Mouse (Mus musculus): ENCODE data around the gene Tbc1d1. TPM values are rescaled to one million over a fixed set of nuclear protein-coding genes. Genes with fewer than 3 reads are reported as not detected.
A peak's percentile ranks its signal among the peaks of the same experiment; 100 is the strongest.

Tbc1d1 gene
- polyA plus RNA-seq, 1 experiment from 2014 or later: 31.7 TPM

- Histone ChIP-seq H3K9me3 (replicated peaks; ENCODE audit: control insufficient read depth, low read length) (no peaks in the 10 kb centered on the region), H3K36me3 (ENCODE audit: control insufficient read depth, insufficient read depth, low read length) (no peaks in the 10 kb centered on the region), H3K4me1 (ENCODE audit: control insufficient read depth, insufficient read depth, low read length) (no peaks in the 10 kb centered on the region), H3K27ac (ENCODE audit: low read length) (no peak overlapping the region), H3K27me3 (ENCODE audit: control insufficient read depth, insufficient read depth, low read length) (no peaks in the 10 kb centered on the region), H3K4me2 (ENCODE audit: low read depth, low read length) (no peak overlapping the region), H3K9ac (ENCODE audit: low read length) (no peak overlapping the region), H3K4me3 (replicated peaks; ENCODE audit: low read length) (no peak overlapping the region)
- WGBS: 90% methylated on average over 6 of the region's 6 CpGs
- no peak for ATAC-seq (ENCODE audit: insufficient read depth, low FRiP score)
Measured at GRCm38 (mm10) chr5:64207800-64208199, 51.7 kb downstream of the Tbc1d1 start.

- no peak for ATAC-seq (ENCODE audit: insufficient read depth, low FRiP score)
- no peak overlapping the region for H3K27ac ChIP-seq (ENCODE audit: low read length)
- H3K9me3 ChIP-seq (replicated peaks; ENCODE audit: control insufficient read depth, low read length): no peaks in the 10 kb centered on the region
- H3K4me2 ChIP-seq (ENCODE audit: low read depth, low read length): no peak overlapping the region
- WGBS: 61% methylated on average over 4 of the region's 4 CpGs
- H3K4me1 ChIP-seq (ENCODE audit: control insufficient read depth, insufficient read depth, low read length): no peaks in the 10 kb centered on the region
- H3K27me3 ChIP-seq (ENCODE audit: control insufficient read depth, insufficient read depth, low read length): no peaks in the 10 kb centered on the region
- no peaks in the 10 kb centered on the region for H3K36me3 ChIP-seq (ENCODE audit: control insufficient read depth, insufficient read depth, low read length)
- H3K4me3 ChIP-seq (replicated peaks; ENCODE audit: low read length): no peak overlapping the region
- no peak overlapping the region for H3K9ac ChIP-seq (ENCODE audit: low read length)
Measured at GRCm38 (mm10) chr5:64210817-64211216, 54.7 kb downstream of the Tbc1d1 start.

GRCm38 (mm10) chr5:64211284-64211683 is 55.2 kb downstream of the Tbc1d1 start:
- Histone ChIP-seq H3K9me3 (replicated peaks; ENCODE audit: control insufficient read depth, low read length) (no peaks in the 10 kb centered on the region), H3K4me1 (ENCODE audit: control insufficient read depth, insufficient read depth, low read length) (no peaks in the 10 kb centered on the region), H3K9ac (ENCODE audit: low read length) (no peak overlapping the region), H3K36me3 (ENCODE audit: control insufficient read depth, insufficient read depth, low read length) (no peaks in the 10 kb centered on the region), H3K27me3 (ENCODE audit: control insufficient read depth, insufficient read depth, low read length) (no peaks in the 10 kb centered on the region), H3K27ac (ENCODE audit: low read length) (no peak overlapping the region), H3K4me2 (ENCODE audit: low read depth, low read length) (no peak overlapping the region), H3K4me3 (replicated peaks; ENCODE audit: low read length) (no peak overlapping the region)
- ATAC-seq (ENCODE audit: insufficient read depth, low FRiP score): no peak
- WGBS: 77% methylated on average over 7 of the region's 7 CpGs

GRCm38 (mm10) chr5:64212206-64212605 is 56.1 kb downstream of the Tbc1d1 start:
- no peak for ATAC-seq (ENCODE audit: insufficient read depth, low FRiP score)
- Histone ChIP-seq H3K9ac (ENCODE audit: low read length) (no peak overlapping the region), H3K27me3 (ENCODE audit: control insufficient read depth, insufficient read depth, low read length) (no peaks in the 10 kb centered on the region), H3K4me2 (ENCODE audit: low read depth, low read length) (no peak overlapping the region), H3K4me1 (ENCODE audit: control insufficient read depth, insufficient read depth, low read length) (peaks cover 4% of the 10 kb centered on the region; the same call in 1 of the 2 replicates), H3K36me3 (ENCODE audit: control insufficient read depth, insufficient read depth, low read length) (no peaks in the 10 kb centered on the region), H3K9me3 (replicated peaks; ENCODE audit: control insufficient read depth, low read length) (no peaks in the 10 kb centered on the region), H3K4me3 (replicated peaks; ENCODE audit: low read length) (no peak overlapping the region), H3K27ac (ENCODE audit: low read length) (no peak overlapping the region)
- WGBS: 45% methylated on average over 5 of the region's 5 CpGs

- no peak overlapping the region for H3K27ac ChIP-seq (ENCODE audit: low read length)
- H3K36me3 ChIP-seq (ENCODE audit: control insufficient read depth, insufficient read depth, low read length): no peaks in the 10 kb centered on the region
- peaks cover 7% of the 10 kb centered on the region for H3K4me1 ChIP-seq (ENCODE audit: control insufficient read depth, insufficient read depth, low read length)
- no peak overlapping the region for H3K4me3 ChIP-seq (replicated peaks; ENCODE audit: low read length)
- H3K4me2 ChIP-seq (ENCODE audit: low read depth, low read length): no peak overlapping the region
- 68% methylated on average over 3 of the region's 3 CpGs for WGBS
- no peak overlapping the region for H3K9ac ChIP-seq (ENCODE audit: low read length)
- no peaks in the 10 kb centered on the region for H3K27me3 ChIP-seq (ENCODE audit: control insufficient read depth, insufficient read depth, low read length)
- ATAC-seq (ENCODE audit: insufficient read depth, low FRiP score): no peak
- no peaks in the 10 kb centered on the region for H3K9me3 ChIP-seq (replicated peaks; ENCODE audit: control insufficient read depth, low read length)
Measured at GRCm38 (mm10) chr5:64212619-64213018, 56.5 kb downstream of the Tbc1d1 start.

- H3K4me1 ChIP-seq (ENCODE audit: control insufficient read depth, insufficient read depth, low read length): peaks cover 18% of the 10 kb centered on the region
- 89% methylated on average over 5 of the region's 5 CpGs for WGBS
- no peaks in the 10 kb centered on the region for H3K9me3 ChIP-seq (replicated peaks; ENCODE audit: control insufficient read depth, low read length)
- no peaks in the 10 kb centered on the region for H3K36me3 ChIP-seq (ENCODE audit: control insufficient read depth, insufficient read depth, low read length)
- H3K4me3 ChIP-seq (replicated peaks; ENCODE audit: low read length): no peak overlapping the region
- no peak for ATAC-seq (ENCODE audit: insufficient read depth, low FRiP score)
- no peak overlapping the region for H3K9ac ChIP-seq (ENCODE audit: low read length)
- H3K27me3 ChIP-seq (ENCODE audit: control insufficient read depth, insufficient read depth, low read length): no peaks in the 10 kb centered on the region
- H3K27ac ChIP-seq (ENCODE audit: low read length): no peak overlapping the region
- H3K4me2 ChIP-seq (ENCODE audit: low read depth, low read length): no peak overlapping the region
Measured at GRCm38 (mm10) chr5:64215806-64216205, 59.7 kb downstream of the Tbc1d1 start.

GRCm38 (mm10) chr5:64216326-64216725 is 60.2 kb downstream of the Tbc1d1 start:
- Histone ChIP-seq H3K27ac (ENCODE audit: low read length) (no peak overlapping the region), H3K4me3 (replicated peaks; ENCODE audit: low read length) (no peak overlapping the region), H3K4me2 (ENCODE audit: low read depth, low read length) (no peak overlapping the region), H3K36me3 (ENCODE audit: control insufficient read depth, insufficient read depth, low read length) (no peaks in the 10 kb centered on the region), H3K9ac (ENCODE audit: low read length) (no peak overlapping the region), H3K27me3 (ENCODE audit: control insufficient read depth, insufficient read depth, low read length) (no peaks in the 10 kb centered on the region), H3K9me3 (replicated peaks; ENCODE audit: control insufficient read depth, low read length) (no peaks in the 10 kb centered on the region), H3K4me1 (ENCODE audit: control insufficient read depth, insufficient read depth, low read length) (peaks cover 18% of the 10 kb centered on the region)
- no peak for ATAC-seq (ENCODE audit: insufficient read depth, low FRiP score)
- WGBS: 82% methylated on average over 4 of the region's 4 CpGs

GRCm38 (mm10) chr5:64217256-64217655 is 61.2 kb downstream of the Tbc1d1 start:
- H3K9ac ChIP-seq (ENCODE audit: low read length): no peak overlapping the region
- no peak for ATAC-seq (ENCODE audit: insufficient read depth, low FRiP score)
- H3K4me2 ChIP-seq (ENCODE audit: low read depth, low read length): no peak overlapping the region
- H3K4me3 ChIP-seq (replicated peaks; ENCODE audit: low read length): no peak overlapping the region
- H3K9me3 ChIP-seq (replicated peaks; ENCODE audit: control insufficient read depth, low read length): no peaks in the 10 kb centered on the region
- no peaks in the 10 kb centered on the region for H3K36me3 ChIP-seq (ENCODE audit: control insufficient read depth, insufficient read depth, low read length)
- H3K27ac ChIP-seq (ENCODE audit: low read length): no peak overlapping the region
- WGBS: 51% methylated on average over 8 of the region's 8 CpGs
- no peaks in the 10 kb centered on the region for H3K27me3 ChIP-seq (ENCODE audit: control insufficient read depth, insufficient read depth, low read length)
- H3K4me1 ChIP-seq (ENCODE audit: control insufficient read depth, insufficient read depth, low read length): peaks cover 18% of the 10 kb centered on the region

- ATAC-seq (ENCODE audit: insufficient read depth, low FRiP score): no peak
- Histone ChIP-seq H3K4me3 (replicated peaks; ENCODE audit: low read length) (no peak overlapping the region), H3K9ac (ENCODE audit: low read length) (0 out of 2 replicates have a peak overlapping the region, but pooled peaks have one; percentile 15), H3K27me3 (ENCODE audit: control insufficient read depth, insufficient read depth, low read length) (no peaks in the 10 kb centered on the region), H3K27ac (ENCODE audit: low read length) (no peak overlapping the region), H3K4me2 (ENCODE audit: low read depth, low read length) (no peak overlapping the region), H3K9me3 (replicated peaks; ENCODE audit: control insufficient read depth, low read length) (no peaks in the 10 kb centered on the region), H3K4me1 (ENCODE audit: control insufficient read depth, insufficient read depth, low read length) (peaks cover 18% of the 10 kb centered on the region), H3K36me3 (ENCODE audit: control insufficient read depth, insufficient read depth, low read length) (no peaks in the 10 kb centered on the region)
- 46% methylated on average over 13 of the region's 13 CpGs for WGBS
Measured at GRCm38 (mm10) chr5:64217816-64218602, 61.9 kb downstream of the Tbc1d1 start.

Data from stomach, embryonic 16.5 days (tissue).